Mouse (Mus musculus): Measurements from ENCODE around the gene Snx32.
A peak's percentile ranks its signal among the peaks of the same experiment; 100 is the strongest.

DNA sequence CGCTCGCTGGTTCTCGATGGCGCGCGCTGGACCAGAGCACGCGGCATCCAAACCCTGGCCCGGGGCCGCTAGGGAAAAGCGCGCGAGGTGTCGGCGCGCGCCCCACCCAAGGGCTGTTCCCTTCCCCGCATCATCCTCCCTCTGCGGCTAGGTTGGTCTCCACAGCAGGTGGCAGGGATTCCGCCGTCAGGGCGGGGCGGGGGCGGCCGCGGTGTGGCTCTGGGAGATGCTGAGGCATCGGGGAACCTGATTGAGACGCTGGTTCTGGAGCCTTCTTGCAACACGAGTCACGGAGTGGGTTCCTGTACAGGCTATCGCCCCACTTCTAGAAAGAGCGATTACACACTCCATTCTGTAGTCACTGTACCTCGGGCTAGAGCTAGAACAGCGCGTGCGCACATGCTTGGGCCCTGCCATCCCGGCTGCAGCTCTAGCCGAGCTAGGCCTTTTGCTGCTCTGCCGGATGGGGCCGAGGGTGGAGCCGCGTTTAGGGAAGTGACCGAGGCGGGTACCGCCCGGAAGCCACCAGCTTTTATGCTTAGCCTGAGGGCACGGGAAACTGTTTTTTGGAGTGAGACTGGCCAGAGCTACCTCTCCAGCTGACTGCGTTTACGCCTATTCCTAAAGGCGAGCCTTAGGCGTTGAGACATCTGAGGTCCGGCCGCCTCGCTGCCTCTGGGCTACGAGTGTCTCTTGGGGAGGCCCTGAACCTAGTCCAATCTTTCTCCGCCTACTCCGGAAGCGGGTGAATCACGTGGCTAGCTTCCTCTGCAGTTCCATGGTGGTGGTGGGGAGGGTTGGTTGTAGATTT is 19.2 kb downstream of the Snx32 start:
- 0 out of 2 replicates have a peak, but pooled peaks have one; percentile 3 for TF ChIP-seq CTCF (IDR thresholded peaks at IDR 0.05; ENCODE audit: low read depth)
- no peak; the same call in 1 of the 2 replicates for TF ChIP-seq EP300 (IDR thresholded peaks at IDR 0.05; ENCODE audit: low read depth)
